Mouse (Mus musculus): Measurements from ENCODE around the gene Ptger2.
"Not testable (repeated sequence)": the region's sequence is repeated elsewhere in the genome, so short reads cannot be mapped to it uniquely, and the experiment has no call there.

Ptger2 gene

GRCm38 (mm10) chr14:44987674-44988355 lies at the start of gene Ptger2:
Ptger2 (plus strand) TSS chr14:44988195.
- not testable (repeated sequence) for DNase-seq

DNA sequence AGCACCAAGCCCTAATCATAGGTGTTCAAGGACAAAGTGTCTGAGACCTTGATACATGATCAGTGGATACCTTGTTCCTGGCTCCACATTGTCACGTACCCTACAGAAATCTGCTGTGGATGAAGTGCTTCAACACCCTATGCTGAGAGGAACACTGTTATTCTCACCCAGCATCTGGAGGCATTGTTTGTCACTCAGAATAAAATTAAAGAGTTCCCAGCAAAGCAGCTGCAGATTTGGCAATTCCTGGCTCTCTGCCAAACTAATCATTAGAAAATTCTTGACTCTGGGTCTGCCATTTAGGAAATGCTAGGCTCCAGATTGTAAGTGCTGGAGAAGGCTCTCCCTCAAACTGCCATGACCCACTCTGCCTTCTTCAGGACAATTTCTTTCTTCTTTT lies 27.2 kb upstream of the Ptger2 start:
- DNase-seq, result no peak

GRCm38 (mm10) chr14:44977278-44977677 lies 10.7 kb upstream of the Ptger2 start:
- peak; percentile 36 for DNase-seq

DNA sequence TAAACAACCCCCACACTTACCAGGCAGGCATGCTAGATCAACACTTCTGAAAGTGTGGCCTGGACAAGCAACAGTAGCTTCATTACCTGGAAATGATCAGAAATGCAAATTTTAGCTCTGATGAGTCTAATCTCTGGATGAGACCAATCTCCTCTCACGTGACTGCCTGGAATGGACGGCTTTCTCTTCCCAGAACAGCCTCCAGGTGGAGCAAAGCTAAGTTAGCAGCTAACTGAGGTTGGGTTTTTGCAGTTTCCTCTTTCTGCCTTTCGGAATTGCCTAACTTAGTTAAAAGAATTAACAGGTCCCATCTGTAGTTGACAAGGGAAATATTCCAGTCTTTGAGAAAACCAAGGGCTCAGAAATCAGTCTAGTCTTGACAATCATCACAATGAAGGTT lies 8.1 kb upstream of the Ptger2 start:
- DNase-seq, result no peak

DNA sequence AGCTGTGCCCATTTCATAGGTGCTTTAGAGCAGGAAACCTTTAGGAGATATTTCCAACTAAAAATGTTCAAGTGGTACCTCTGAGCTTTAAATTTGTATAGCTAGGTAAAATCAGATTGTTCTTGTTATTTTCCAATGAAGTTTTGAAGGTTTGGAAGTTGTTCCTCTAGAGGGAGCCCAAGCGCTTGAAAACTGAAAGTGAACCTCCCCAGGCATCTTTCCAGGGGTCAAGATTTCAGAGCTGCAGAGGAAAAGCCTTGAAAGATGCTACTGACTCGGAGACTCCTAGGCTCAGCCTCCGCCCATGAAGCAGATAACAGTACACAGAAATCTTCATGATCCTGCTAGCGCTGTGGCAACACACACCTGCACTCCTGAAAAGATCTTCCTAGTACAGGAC lies 6.5 kb upstream of the Ptger2 start:
- peak; percentile 17 for DNase-seq

GRCm38 (mm10) chr14:44984106-44984505 lies 3.9 kb upstream of the Ptger2 start:
- no peak for DNase-seq

- DNase-seq, result no peak
These were observed 1.7 kb upstream of the Ptger2 start for GRCm38 (mm10) chr14:44986248-44986647.

GRCm38 (mm10) chr14:44988456-44989016 lies 541 bp downstream of the Ptger2 start:
- no peak for DNase-seq

DNA sequence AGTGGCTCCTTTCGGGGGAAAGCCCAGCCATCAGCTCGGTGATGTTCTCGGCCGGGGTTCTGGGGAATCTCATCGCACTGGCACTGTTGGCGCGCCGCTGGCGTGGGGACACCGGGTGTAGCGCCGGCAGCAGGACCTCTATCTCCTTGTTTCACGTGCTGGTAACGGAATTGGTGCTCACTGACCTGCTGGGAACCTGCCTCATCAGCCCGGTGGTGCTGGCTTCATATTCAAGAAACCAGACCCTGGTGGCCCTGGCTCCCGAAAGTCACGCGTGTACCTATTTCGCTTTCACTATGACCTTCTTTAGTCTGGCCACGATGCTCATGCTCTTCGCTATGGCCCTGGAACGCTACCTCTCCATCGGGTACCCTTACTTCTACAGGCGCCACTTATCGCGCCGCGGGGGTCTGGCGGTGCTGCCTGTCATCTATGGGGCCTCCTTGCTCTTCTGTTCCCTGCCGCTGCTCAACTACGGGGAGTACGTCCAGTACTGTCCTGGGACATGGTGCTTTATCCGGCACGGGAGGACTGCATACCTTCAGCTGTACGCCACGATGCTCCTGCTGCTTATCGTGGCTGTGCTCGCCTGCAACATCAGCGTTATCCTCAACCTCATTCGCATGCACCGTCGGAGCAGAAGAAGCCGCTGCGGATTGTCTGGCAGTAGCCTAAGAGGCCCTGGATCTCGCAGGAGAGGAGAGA lies 1.2 kb downstream of the Ptger2 start:
- DNase-seq, result no peak

DNA sequence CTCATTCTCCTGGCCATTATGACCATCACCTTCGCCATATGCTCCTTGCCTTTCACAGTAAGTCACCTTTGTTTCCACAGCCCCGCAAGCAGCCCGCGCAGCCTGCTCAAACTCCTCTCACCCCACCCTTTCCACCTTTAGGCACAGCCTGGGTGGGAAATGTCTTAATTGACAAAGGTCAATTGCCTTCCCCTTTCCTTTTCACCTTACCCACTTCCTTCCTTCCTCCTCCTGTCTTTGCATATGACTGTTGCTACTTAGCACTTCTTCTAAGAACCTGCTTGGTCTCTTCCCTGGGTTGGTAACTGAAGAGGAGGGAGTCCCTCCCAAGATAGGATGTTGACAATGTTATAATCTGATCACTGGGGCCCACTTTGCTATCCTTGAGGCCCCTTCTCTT lies 1.8 kb downstream of the Ptger2 start:
- DNase-seq, result no peak

GRCm38 (mm10) chr14:44994337-44994736 lies 6.3 kb downstream of the Ptger2 start:
- DNase-seq, result no peak

DNA sequence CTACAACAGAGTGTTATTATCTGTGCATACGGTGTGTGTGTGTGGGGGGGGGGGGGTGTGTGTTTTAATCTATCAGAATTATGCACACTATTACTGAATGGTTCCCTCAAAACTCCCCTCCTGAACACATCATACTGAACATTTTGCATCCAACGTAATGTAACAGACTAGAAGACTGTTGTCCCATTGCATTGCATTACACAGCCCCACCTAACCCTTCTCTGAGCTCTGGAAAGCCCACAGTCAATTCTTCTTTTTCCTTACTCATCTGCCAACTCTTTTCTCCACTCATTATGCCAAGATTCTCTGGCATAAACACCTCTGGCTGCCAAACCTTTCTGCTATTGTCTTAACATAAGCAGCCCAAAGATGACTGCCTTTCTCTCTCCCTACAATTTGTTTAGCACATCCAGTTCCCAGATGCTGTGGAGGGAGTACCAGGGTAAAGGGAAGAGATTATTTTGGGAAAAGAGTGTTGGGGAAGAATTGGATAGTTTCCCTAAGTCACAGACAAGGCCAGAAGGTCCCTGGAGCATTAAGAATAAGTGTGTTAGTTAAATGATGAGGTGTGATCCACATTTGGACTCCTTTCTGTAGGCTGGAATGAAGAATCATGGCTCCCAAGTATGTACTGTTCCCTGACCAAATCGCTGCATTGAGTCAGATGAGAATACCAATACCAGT lies 12.2 kb downstream of the Ptger2 start:
- no peak for DNase-seq

DNA sequence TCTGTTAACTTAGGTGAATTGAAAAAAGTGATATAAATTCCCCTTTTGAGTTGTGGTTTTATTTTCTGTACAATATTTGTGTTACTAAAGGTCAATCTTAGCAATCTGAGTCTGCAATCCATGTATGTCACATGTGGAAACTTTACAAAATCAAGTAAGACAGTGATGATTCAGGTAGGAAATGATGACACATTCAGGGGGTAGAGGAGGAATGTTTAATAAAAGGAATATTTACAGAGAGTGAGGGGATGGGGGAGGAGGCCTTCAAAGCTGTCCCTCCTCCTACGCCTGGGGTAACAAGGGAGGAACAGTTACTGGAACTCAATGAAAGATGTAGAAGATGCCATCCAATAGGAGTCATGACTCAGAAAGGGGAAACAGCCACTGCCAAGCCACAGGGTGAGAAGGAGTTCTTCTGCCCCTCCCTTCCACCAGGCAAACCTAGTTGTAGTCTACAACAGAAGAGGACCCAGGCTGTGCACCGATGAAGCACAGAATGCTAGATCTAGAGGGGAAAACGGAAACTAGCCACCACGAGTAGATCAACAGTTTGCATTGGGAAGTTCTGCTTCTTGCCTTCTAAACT lies 17.8 kb downstream of the Ptger2 start:
- no peak for DNase-seq

GRCm38 (mm10) chr14:45009242-45009641 lies 21.2 kb downstream of the Ptger2 start:
- no peak for DNase-seq

DNA sequence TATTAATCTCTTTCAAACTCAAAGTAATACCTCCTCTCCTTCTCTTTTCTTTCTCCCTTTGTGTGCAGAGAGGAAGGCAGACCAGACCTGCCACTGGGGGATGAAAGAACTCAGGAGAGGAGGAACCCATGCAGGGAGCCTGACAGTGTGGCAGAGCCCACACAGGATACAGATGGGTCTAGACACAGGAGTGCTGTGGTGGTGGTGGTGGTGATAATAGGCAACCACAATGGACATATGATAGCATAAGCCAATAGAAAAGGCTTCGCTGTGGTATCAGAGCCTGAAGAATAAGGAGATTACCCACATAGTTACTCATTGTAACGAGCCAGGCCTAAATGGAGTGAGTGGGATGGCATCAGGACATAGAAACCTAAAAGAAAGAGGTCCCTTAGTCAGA lies 23.3 kb downstream of the Ptger2 start:
- DNase-seq, result no peak

- DNase-seq, result no peak
These were observed 23.7 kb downstream of the Ptger2 start for GRCm38 (mm10) chr14:45011671-45012070.

- no peak for DNase-seq
These were observed 33.6 kb downstream of the Ptger2 start for GRCm38 (mm10) chr14:45021551-45021950.

- no peak for DNase-seq
These were observed 46.3 kb downstream of the Ptger2 start for GRCm38 (mm10) chr14:45034293-45034692.

DNA sequence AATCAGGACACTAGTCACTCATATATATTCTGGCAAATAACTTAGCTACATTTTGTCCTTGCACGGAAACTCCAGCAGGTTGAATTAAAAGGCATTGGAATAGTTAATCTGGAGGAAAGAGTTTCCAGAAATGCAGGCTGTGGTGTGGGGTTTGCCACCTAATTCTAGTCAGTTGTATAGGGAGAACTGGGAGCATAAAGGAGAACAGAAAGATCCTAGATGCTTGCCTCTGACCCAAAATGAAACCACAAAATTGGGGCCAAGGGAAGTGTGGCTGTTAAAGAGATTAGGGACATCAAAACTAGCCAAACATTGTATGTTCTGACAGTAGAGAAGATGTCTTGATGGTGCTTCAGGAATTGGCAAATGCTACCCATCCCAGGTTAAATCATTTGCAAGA lies 48.6 kb downstream of the Ptger2 start:
- DNase-seq, result no peak

DNA sequence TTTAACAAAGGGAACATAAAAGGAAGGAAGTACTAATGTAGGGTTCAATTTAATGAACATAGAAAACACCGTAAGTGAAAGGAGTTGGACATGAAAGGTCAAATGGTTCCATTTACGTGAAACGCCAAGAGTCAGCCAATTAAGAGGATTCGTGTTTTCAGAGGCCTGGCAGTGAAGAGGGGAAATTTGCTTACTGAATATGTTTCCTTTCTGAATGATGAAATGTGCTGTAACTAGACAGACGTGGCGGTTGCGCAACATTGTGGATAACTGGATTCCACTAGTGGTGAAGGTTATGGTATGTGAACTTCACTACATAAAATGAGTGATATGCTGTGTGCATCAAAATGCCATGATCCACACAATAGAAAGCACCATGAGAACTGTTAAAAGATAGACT lies 50.1 kb downstream of the Ptger2 start:
- DNase-seq, result no peak

GRCm38 (mm10) chr14:45040851-45041475 lies 53.0 kb downstream of the Ptger2 start:
- DNase-seq, result no peak

DNA sequence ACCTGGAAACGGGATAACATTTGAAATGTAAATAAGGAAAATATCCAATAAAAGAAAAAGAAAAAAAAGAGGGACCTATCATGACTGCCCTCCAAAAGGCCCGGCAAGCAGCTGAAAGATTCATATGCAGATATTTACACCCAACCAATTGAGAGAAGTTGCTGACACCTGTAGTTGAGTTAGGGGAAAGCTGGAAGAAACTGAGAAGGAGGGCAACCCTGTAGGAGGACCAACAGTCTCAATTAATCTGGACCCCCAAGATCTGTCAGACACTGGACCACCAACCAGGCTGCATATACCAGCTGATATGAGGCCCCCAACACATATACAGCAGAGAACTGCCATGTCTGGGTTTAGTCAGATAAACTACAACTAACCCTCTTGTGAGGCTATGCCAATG lies 60.1 kb downstream of the Ptger2 start:
- DNase-seq, result no peak
